Mouse (Mus musculus) heart, postnatal 25 days (tissue): ENCODE data around the gene Myoz1. TPM values are rescaled to one million over a fixed set of nuclear protein-coding genes. Genes with fewer than 3 reads are reported as not detected.
"Not testable (repeated sequence)": the region's sequence is repeated elsewhere in the genome, so short reads cannot be mapped to it uniquely, and the experiment has no call there.

Source experiments
- DNase-seq: peaks from one replicate; pipeline ENCODE4 v3.0.0; 2022; ENCODE audit warnings: low spot score
- intact Hi-C: fragments of 180-260 bp; cut with DNase I; formaldehyde crosslinking; loops from one replicate; pipeline ENCODE4 v1.15.1; 2025
- total RNA-seq, 2 experiments: library from RNA; stranded (reverse); gene quantifications; 2 replicates each; pipeline ENCODE4 v1.2.3; 2021

Gene Myoz1
- total RNA-seq, 2 experiments from 2014 or later, result 0.39 to 0.67 TPM

DNA sequence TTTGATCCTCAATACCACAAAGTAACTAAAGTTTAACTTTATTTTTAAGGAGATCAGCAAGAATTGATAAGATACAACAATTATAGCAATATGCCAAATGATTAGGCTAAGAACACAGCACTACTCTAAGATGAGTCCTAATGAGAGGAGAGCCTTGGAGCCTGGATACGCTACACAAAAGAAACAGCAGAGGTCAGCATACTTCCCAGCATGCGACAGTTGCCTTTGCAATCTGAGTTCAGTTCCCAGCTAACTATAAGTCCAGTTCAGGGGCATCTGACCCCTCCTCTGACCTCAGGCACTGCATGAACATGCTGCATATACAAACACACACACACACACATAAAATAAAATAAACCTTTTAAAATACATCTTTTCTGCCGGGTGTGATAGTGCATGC is 10.8 kb downstream of the Myoz1 start:
- intact Hi-C loops, result no loop called here
- DNase-seq, result no peak

DNA sequence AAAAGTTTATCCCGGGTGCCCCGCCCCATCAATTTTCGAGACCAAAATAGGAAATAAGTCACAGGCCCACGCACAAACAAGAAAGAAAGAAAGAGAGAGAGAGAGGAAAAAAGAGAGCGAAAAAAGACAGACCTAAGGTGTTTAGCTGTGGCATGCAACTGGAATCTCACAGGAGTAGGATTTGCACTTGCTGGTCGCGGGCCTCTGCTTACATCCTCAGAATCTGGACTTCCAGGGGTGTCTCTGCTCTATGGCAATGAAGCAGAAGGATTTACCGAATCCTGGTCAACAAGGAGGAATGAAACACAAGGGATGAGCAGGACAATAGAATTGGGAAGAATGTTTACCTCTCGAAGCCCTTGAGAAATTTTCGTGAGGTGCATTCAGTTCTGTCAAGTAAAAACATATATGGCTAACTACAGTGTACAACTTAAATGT is 14.9 kb downstream of the Myoz1 start:
- no peak for DNase-seq
- intact Hi-C loops, result loop anchor here (2.0 to 5.0 kb wide), 2 partner anchors 19 to 64 kb away; no protein-coding TSS in a partner anchor

DNA sequence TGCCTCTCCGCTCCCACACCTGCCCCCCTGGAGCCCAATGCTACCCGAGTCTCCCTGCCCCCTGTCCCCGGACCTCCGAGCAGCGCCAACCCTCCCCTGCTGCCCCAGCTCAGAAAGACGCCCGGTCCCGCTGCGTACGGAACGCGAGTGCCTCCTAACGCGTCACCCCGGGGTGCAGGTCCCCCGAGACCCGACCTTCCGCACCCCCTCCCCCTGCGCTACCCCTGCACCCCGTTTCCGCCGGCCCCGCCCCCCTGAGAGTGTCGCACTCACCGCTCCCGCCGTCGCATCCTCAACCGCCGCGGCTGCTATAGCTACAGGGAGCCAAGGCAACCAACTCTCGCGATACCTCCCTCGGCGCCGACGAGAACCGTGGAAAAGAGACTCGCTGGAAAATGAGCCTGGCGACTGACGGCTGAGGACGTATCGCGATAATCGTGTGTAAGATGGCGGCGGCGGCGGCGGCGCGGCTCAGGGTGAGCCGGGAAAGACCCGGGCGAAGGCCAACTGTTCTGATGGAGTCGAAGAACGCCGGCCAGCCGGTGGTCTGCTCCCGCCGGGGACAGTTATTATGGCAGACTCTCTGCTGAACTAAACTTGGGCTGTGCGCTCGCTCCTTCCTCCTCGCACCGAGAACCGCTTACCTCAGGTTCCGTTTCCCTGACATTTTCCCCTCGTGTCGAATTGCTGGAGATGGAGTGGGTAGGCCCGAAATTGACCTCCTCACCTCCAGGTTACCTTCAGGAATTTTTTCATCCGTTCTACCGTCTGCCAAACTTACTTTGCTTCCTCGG is 15.5 kb downstream of the Myoz1 start, which contains the start of gene Usp54:
Usp54 (minus strand) TSS at position 420 of the 794 bp plus-strand sequence.
- intact Hi-C loops, result loop anchor here (2.0 to 5.0 kb wide), 2 partner anchors 20 to 64 kb away; no protein-coding TSS in a partner anchor
- peak; percentile 93 for DNase-seq

DNA sequence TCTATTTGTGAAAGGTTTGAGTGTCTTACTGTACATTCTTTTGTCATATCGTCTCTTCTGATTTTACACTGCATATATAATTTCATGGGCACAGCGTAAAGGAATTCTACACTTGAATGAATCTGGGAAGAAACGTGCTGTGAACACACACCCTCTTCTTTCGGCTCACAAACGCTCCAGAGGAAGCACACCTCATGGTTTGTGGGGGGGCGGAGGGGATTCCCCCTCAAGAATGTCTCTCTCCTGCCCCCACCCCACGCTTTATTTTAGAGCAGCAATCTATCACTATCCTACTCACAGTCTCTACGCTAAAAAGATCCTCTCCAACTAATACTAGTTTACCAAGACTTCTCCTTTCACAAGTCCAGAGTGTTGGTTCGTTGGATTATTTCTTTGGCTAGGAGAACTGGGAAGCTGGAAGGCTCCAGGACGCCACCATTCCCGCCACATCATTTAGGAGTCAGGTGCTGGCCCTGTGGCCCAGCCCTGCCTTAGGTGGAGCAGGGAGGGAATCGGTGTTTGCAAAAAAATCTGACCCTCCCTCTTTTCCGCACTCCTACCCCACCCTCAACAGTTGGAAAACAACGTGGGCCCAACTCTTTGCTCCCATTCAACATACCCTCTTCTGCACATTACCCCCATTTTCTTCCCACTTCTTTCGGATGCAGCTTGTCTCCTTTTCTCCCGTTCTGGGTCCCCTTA is 16.3 kb downstream of the Myoz1 start:
- DNase-seq, result no peak
- intact Hi-C loops, result loop anchor here (2.0 to 5.0 kb wide), 2 partner anchors 21 to 63 kb away; no protein-coding TSS in a partner anchor

DNA sequence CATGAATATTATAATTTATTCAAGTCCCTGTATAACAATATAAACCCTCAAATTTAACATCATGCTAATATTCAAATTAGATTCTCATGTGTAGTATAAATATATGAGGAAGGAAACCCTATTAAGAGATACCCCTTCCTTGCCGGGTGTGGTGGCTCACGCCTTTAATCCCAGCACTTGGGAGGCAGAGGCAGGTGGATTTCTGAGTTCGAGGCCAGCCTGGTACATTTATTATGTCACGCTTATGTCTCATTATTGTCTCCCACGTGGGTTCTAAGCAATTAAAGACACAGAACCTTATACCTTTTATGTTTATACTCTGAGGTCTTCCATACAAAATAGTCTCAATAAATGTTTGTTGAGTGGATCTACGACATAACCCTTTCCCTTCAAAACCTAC is 17.6 kb downstream of the Myoz1 start:
- no peak for DNase-seq
- intact Hi-C loops, result no loop called here

DNA sequence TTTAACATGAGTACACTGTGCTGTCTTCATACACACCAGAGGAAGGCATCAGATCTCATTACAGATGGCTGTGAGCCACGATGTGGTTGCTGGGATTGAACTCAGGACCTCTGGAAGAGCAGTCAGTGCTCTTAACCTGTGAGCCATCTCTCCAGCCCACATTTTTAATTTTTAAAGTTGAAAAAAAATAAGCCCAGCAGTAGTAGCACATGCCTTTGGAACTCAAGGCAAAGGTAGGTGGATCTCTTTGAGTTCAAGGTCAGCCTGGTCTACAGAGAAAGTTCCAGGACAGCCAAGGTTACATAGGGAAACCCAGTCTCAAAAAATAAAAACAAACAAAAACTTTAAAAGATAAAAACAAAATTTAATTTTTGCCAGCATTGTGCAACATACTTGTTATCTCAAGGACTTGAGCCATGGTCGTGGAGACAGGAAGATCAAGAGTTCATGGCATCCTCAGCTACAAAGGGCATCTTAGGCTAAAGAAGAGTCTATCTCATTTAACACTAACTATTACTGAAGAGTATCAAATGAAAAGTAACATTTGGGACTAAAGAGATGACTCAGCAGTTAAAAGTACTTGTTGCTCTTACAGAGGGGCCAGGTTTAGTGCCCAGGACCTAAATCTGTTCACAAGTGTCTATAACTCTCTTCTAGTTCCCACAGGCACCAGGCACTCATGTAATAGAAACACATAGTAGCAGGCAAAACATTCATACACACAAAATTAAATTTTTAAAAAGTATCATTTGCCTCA is 18.3 kb downstream of the Myoz1 start:
- no peak for DNase-seq
- intact Hi-C loops, result no loop called here

DNA sequence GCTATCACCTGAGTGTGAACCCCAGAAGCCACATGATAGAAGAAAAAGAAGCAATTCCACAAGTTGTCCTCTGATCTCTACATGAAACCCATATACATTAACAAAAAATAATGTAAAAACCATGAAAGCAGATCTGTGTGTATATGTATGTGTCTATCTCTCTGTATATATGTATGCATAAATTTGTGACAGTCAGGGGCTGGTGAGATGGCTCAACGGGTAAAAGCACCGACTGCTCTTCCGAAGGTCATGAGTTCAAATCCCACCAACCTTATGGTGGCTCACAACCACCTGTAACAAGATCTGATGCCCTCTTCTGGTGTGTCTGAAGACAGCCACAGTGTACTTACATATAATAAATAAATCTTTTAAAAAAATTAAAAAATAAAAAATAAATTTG is 19.4 kb downstream of the Myoz1 start:
- DNase-seq, intact Hi-C loops: not testable (repeated sequence)

DNA sequence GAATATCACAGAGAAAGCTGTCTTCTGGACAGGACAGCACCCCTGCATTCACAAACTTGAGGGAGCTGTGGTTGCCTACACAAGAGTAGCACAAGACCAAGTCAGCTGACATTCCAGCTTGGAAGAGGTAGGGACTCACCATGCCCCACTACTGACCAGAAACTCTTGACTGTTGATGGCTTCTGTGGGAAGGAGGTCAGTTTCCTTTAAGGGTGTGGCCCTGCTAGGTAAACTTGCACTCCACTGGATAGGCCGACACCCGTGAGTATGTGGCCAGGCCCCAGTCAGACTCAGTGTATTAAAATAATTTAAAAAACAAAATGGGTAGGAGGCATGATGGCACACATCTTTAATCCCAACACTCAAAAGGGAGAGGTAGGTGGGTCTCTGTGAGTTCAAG is 20.8 kb downstream of the Myoz1 start:
- intact Hi-C loops, result no loop called here
- DNase-seq, result no peak

DNA sequence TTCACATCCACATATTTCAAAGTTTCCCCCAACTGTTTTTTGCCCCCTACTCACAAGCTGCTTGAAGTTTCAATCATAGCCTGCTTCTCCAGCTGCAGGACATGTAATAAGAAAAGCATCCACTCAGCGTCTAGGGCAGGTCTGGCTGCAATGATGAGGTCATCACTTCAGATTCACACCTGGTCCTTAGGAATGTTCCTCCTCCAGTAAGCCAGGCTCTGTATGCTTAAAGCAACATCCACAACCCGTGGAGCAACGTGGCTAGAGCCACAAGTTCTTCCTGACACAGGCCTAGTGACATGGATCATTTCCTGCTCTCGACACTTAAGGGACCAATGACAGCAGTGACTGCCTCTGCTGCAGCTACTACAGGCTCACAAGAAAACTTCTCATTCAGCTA is 25.1 kb downstream of the Myoz1 start:
- intact Hi-C loops, result no loop called here

DNA sequence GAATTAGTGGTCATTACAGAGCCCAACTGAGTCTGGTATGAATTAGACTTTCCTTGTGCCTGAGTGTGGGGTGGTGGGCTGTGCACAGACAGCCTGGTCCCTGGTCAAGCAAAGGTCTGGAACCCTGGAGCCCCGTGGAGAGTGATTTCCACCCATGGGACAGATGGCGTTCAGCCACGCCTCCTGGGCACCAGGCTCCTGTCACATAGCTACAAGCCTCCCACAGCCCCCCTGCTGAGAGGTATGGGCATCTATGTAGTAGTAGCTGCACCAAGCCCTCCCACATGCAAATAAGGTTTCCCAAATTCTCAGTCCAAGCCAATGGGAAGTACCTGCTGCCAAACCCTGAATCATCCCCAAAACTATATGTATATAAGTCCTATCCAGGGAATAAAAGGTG is 29.4 kb downstream of the Myoz1 start:
- intact Hi-C loops, result no loop called here
- DNase-seq, result no peak

More for the DNA sequence above, 25.1 kb downstream of the Myoz1 start:
- DNase-seq, result no peak

DNA sequence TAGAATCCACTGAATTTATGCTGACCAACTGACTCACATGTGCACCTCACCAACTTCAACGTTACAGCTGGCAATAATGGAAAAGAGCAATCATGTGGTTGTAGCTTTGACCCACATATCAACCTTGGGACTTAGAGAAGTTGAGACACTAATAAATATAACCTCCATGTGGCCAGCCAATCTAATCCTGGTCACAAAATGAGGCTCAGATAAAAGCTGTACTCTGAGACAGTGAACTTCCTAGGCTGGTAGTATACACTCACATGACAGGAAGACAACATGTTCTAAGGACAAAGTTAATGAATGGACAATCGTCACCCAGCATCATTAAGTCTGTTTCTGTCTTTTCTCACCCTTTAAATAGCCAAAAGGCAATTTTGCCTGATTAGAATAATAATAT is 29.9 kb downstream of the Myoz1 start:
- DNase-seq, result no peak
- intact Hi-C loops, result no loop called here

DNA sequence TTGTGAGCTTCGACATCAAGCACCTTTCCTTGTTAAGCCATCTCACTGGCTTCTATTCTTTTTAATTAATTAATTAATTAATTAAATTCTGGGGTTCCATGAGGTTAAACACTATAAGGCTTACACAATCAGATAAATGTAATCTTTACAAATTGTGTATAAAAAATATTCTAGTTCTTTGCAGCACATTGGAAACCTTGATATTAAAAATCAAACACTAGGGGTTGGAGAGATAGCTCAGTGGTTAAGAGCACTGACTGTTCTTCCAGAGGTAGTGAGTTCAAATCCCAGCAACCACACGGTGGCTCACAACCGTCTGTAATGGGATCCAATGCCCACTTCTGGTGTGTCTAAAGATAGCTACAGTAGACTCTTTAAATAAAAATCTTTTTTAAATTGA is 33.4 kb downstream of the Myoz1 start:
- intact Hi-C loops, result no loop called here
- DNase-seq, result no peak

DNA sequence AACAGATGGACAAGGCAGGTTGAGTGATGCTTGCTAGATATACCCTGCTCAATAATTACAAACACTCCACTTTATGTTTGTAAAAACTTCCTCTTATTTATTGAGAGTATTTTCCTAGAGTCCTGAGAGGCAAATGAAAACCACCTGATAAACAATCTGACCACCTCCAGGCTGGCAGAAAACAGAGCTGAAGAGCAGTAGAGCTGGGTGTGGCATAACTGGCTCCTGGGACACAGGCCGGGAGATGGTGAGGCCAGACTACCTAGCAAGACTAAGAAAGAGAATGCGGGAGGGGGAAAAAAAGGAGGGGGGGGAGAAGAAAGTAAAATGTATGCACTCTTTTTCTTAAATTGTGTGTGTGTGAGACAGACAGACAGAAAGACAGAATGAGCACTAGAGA is 33.9 kb downstream of the Myoz1 start:
- intact Hi-C loops, result no loop called here
- no peak for DNase-seq

DNA sequence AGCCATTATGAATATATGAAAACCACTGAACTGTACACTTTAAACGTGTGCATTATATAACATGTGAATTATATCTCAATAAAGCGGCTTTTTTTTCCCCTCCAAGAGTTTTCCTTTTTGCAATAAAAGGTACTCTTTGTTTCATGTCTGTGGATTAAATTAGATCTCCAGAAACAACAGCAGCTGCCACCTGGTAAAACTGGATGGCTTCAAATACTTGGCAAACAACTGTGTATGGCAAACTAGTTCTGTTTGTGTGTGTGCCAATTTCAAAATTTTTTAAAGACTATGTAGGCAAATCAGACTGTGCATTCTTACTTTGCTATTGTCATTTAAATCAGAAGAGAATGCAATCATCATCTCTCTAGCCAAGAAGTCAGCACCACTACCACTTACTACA is 34.4 kb downstream of the Myoz1 start:
- no peak for DNase-seq
- intact Hi-C loops, result no loop called here

DNA sequence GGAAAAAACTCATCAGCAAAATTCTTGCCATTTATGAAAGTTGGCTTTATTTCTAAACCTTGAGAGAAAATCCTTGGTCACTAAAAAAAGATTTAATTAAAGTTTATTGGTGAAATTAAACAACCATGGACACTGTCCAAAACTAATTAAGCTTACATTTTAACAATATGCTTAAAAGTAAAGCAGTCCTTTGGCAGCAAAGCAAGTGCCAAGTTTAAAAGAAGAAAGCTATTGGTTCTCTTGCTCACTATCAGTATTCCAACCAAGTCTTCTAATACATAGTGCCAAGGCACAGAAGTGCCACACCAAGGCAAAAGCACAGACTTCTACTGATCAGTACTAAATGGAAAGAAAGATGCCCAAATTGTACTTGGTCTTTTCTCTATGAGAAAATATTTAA is 37.2 kb downstream of the Myoz1 start:
- no peak for DNase-seq
- intact Hi-C loops, result no loop called here

DNA sequence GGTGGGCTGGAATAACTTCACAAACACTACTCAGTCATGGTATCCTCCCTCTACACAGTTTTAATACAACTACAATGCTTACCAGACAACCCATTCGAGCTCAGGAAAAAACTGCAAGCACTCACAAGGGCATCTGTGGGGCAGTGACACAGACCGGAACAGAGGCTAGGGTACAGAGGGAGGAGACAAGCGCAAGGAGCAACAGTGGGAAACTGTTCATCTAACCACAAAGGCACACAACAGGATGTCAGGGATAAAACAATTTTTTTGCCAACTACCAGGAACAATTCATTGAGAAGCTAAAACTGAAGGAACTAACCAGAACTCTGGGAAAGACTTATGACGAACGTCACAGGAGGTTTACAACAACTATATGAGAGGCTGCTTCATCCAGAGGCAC is 38.1 kb downstream of the Myoz1 start:
- DNase-seq, result no peak
- intact Hi-C loops, result no loop called here

DNA sequence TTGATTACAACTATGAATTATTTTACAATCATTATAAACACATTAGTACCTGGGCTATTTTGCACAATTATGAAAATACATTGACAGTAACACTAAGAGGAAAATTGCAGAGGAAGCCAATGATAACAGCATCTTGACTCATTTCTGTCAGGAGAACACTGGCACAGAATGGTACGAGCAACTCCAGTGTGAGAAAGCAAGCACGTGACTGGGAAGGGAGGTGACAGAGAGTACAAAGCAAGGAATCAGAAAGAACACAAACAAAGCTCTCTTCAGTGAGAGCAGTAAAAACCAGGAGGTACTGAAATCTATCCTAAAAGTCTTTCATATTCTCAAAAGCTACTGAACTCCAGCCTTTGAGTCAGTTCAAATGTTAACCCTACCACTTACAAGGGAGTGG is 39.9 kb downstream of the Myoz1 start:
- DNase-seq, result peak; percentile 8
- intact Hi-C loops, result no loop called here

DNA sequence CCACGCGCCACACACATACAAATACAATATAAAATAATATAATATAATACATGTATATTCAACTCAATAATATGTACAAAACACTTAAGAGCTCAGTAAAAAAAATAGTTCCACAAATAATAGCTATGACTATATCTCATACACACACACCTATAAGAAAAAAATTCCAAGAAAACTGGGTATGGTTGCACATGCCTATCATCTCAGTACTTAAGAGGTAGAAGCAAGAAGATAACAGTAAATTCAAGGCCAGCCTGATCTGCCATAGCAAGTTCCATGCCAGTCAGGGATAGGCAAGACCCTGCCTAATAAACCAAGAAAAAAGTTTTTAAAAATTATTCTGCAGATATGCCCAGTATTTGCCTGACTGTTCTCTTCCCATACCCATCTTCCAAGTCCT is 41.3 kb downstream of the Myoz1 start:
- intact Hi-C loops, result no loop called here

DNA sequence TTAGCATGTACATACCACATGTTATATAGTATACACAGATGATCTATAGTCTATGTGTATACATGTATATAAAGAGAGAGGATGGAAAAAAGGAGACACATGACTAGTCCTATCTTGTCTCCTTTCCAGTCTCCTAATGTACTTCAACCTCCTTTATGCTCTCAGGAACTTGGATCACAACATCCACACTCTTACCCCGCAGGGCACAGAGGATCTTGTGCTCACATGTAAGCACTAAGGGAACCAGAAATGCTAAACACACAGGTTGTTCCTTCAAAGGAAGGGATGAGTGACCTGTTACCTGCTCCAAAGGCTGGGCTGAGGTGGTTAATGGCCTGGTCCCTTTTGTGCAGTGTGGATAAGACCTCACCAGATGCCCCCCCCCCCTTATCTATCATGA is 43.5 kb downstream of the Myoz1 start:
- no peak for DNase-seq
- intact Hi-C loops, result no loop called here

More for the DNA sequence above, 41.3 kb downstream of the Myoz1 start:
- no peak for DNase-seq

DNA sequence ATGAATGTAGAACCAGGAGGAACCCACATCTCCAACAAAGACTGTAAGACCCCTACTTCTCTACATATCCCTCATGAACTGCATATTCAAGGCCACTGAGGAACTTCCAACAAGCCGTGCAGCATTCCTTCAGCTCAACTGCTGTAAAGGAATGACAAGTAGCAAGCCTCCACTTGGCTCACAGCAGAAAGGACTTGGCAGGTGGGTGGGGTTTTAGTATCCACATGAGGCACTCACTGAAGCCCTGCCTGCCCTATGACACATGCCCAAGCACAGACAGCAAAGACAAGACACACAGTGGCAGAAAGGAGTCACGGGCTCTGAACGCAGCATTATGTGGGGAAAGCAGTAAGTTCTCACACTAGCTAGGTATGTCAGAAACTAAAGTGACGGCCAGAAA is 46.2 kb downstream of the Myoz1 start:
- DNase-seq, result peak; percentile 29
- intact Hi-C loops, result no loop called here

DNA sequence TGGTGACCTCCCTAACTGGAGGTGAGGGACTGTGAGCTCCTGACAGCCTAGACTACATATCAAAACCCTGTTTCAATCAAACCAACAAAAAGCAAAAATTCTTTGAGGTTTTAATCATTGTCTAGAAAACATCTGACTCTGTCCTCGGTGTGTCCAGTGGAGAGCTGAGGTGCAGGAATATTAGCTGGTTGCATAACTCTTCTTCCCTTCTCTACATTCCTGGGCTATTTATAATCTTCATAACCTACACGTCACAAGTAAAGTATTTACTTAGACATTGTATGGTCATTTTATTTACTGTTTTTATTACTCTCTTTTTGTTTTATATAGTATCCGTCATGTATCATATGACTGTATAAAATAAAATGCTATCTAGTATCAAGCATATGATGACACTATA is 46.8 kb downstream of the Myoz1 start:
- intact Hi-C loops, result no loop called here
- no peak for DNase-seq
